Mouse (Mus musculus): Measurements from ENCODE around the gene Zfp358.

DNA sequence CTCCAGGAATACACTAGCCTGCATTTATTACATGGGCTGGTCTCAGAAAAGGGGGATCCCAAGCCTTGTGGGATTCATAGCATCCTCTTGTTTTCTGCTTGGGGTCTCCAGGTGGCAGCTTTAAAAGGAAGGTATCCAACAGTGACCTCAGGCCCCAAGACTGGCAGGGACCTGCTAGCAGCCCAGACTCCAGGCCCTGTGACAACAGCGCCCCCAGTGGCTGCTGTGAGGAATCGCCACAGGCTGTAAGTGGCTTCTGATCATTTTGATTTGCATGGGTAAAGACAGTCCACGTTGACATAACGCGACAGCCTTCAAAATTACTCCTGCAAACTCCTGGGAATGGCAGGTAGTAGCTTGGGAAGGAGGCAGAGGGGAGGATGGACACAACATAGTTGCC, 42.3 kb upstream of the Zfp358 start:
- TF ChIP-seq POLR2A (IDR thresholded peaks at IDR 0.05; ENCODE audit: insufficient read depth, low read depth, low read length) (no peak), CTCF (IDR thresholded peaks at IDR 0.05) (peak; percentile 99)
